Mouse (Mus musculus): ENCODE results near the gene Git1. TPM values are rescaled to one million over a fixed set of nuclear protein-coding genes. Genes with fewer than 3 reads are reported as not detected.

Git1 gene
- polyA plus RNA-seq, 1 experiment from 2014 or later = 3.2 TPM

- no peak overlapping the region for H3K4me2 ChIP-seq
- H3K27me3 ChIP-seq (replicated peaks) = no peaks in the 10 kb centered on the region
- no peak overlapping the region for H3K4me3 ChIP-seq
- H3K4me1 ChIP-seq = peaks cover 15% of the 10 kb centered on the region
- ATAC-seq = no peak
- no peak overlapping the region for H3K27ac ChIP-seq
- H3K9me3 ChIP-seq (replicated peaks) = no peaks in the 10 kb centered on the region
- H3K9ac ChIP-seq = no peak overlapping the region
- WGBS (ENCODE audit: insufficient replicate concordance) = 86% methylated on average over 22 of the region's 22 CpGs
- H3K36me3 ChIP-seq = peaks cover 66% of the 10 kb centered on the region
These were observed 12.1 kb downstream of the Git1 start for GRCm38 (mm10) chr11:77505291-77505980.

DNA sequence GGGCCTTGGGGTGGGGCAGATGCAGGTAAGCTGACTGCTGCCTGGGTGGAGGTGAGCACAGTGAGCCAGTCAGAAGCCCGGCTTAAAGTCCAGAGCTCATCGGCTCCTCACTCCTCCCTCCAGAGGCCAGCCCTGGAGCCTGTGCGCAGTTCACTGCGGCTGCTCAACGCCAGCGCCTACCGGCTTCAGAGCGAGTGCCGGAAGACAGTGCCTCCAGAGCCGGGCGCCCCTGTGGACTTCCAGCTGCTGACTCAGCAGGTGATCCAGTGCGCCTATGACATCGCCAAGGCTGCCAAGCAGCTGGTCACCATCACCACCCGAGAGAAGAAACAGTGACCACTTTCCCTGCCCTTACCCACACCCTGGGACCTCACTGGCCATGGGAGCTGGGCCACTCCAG is 12.9 kb downstream of the Git1 start:
- no peak for ATAC-seq
- H3K4me2 ChIP-seq = no peak overlapping the region

DNA sequence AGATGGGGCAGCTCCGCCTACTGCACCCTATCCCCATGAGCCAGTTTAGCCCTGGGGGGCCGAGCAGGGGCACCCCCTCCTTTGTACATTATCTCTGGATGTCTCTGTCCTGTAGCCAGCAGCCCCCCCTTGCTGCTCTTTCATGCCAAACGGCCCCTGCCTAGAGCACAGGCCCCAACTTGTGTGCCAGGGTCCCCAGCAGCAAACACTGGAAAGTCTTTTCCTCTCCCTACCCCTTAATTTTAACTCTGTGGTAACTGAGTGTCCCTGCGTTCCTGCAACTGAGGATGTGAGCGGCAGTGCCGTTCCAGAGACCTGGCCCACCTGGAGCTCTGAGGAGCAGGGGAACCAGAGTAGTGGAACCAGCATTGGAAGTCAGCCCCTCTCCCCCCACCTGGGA is 13.6 kb downstream of the Git1 start:
- no peak for ATAC-seq
- Histone ChIP-seq H3K9me3 (replicated peaks) (no peaks in the 10 kb centered on the region), H3K36me3 (peaks cover 56% of the 10 kb centered on the region), H3K27ac (no peak overlapping the region), H3K4me1 (peaks cover 10% of the 10 kb centered on the region), H3K27me3 (replicated peaks) (no peaks in the 10 kb centered on the region), H3K4me3 (no peak overlapping the region), H3K9ac (no peak overlapping the region), H3K4me2 (no peak overlapping the region)
- 81% methylated on average over 6 of the region's 6 CpGs for WGBS (ENCODE audit: insufficient replicate concordance)

More for the DNA sequence above, 12.9 kb downstream of the Git1 start:
- no peak overlapping the region for H3K27ac ChIP-seq
- no peaks in the 10 kb centered on the region for H3K27me3 ChIP-seq (replicated peaks)
- H3K4me3 ChIP-seq = no peak overlapping the region
- no peaks in the 10 kb centered on the region for H3K9me3 ChIP-seq (replicated peaks)
- peaks cover 58% of the 10 kb centered on the region for H3K36me3 ChIP-seq
- H3K9ac ChIP-seq = no peak overlapping the region
- peaks cover 11% of the 10 kb centered on the region for H3K4me1 ChIP-seq
- WGBS (ENCODE audit: insufficient replicate concordance) = 88% methylated on average over 14 of the region's 14 CpGs

DNA sequence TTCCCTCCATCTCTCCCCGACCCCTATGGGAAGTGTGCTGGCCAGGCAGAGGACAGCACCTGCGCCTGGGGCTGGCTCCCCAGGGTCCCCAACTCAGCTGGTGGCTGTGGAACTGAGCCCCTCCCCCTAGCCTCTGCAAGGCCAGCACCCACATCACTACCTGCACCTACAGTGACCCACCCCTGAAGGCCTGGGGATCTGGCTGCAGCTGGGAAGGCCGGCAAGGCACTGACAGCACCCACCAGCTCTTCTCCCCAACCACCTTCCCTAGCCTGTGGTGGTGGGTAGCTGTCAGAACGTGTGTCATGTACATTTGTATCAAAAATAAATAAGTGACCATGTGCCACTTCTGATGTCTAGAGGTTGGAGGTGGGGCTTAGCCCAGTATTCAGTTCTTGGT is 14.1 kb downstream of the Git1 start:
- H3K4me3 ChIP-seq = no peak overlapping the region
- WGBS (ENCODE audit: insufficient replicate concordance) = 65% methylated on average over 4 of the region's 4 CpGs
- H3K27ac ChIP-seq = no peak overlapping the region
- H3K4me1 ChIP-seq = peaks cover 14% of the 10 kb centered on the region
- H3K9ac ChIP-seq = no peak overlapping the region
- H3K27me3 ChIP-seq (replicated peaks) = no peaks in the 10 kb centered on the region
- peaks cover 52% of the 10 kb centered on the region for H3K36me3 ChIP-seq
- no peak for ATAC-seq
- no peak overlapping the region for H3K4me2 ChIP-seq
- no peaks in the 10 kb centered on the region for H3K9me3 ChIP-seq (replicated peaks)

- Histone ChIP-seq H3K36me3 (peaks cover 43% of the 10 kb centered on the region), H3K4me3 (peak overlapping the region; percentile 37), H3K9me3 (replicated peaks) (no peaks in the 10 kb centered on the region), H3K9ac (peak overlapping the region; percentile 55; the same call in 1 of the 2 replicates), H3K4me2 (peak overlapping the region; percentile 73), H3K27ac (no peak overlapping the region), H3K4me1 (peaks cover 18% of the 10 kb centered on the region), H3K27me3 (replicated peaks) (no peaks in the 10 kb centered on the region)
- ATAC-seq = peak; percentile 62
- WGBS (ENCODE audit: insufficient replicate concordance) = 23% methylated on average over 49 of the region's 49 CpGs
These were observed 15.0 kb downstream of the Git1 start for GRCm38 (mm10) chr11:77508068-77509021.

GRCm38 (mm10) chr11:77511336-77511735 is 18.0 kb downstream of the Git1 start:
- peaks cover 13% of the 10 kb centered on the region for H3K36me3 ChIP-seq
- no peak for ATAC-seq
- H3K9ac ChIP-seq = no peak overlapping the region
- peaks cover 46% of the 10 kb centered on the region for H3K4me1 ChIP-seq
- H3K9me3 ChIP-seq (replicated peaks) = no peaks in the 10 kb centered on the region
- WGBS (ENCODE audit: insufficient replicate concordance) = 69% methylated on average over 5 of the region's 5 CpGs
- peaks cover 23% of the 10 kb centered on the region for H3K27me3 ChIP-seq (replicated peaks)
- no peak overlapping the region for H3K27ac ChIP-seq
- H3K4me2 ChIP-seq = no peak overlapping the region
- H3K4me3 ChIP-seq = no peak overlapping the region

DNA sequence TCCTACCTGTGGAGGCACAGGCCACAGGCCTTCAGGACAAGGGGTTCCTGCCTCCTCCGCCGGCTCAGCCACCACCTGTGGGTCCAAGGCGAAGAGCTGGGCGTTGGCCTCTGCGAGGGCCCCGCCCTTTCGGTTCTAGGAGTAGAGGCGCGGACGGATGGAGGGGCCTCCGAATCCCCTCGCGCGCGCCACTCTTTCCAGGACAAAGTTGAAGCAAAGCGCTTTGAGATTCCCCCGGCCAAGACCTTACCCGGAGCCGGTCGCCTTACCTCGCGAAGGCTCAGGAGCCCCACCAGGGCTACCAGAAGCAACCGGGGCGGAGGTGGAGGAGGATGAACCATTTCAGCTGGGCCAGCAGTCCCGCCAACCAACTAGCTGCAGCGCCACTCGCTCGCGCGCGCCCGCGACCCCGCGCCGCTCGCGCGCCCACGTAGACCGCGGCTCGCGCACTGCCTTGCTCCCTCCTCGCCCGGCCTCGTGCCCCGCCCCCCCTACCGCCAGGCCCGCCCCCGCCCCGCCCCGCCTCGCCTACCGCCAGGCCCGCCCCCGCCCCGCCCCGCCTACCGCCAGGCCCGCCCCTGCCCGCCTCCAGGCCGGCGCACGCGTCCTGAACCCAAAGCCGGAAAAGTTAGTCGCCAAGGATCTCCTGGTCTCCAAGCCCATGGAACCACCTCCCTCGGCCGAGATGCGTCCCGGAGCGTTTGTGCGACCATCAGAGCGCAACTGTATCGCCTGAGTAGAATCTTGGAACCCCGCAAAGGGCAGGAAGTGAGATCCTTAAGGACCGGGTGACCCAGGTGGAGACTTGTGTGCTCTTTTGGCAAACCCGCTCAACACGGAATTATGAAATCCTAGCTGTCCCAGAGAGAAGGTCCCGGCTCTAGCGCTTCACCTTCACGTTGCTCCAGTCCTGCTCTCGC is 19.8 kb downstream of the Git1 start:
- Histone ChIP-seq H3K4me1 (peaks cover 53% of the 10 kb centered on the region), H3K9me3 (replicated peaks) (no peaks in the 10 kb centered on the region), H3K4me3 (peak overlapping the region; percentile 72), H3K27me3 (replicated peaks) (peaks cover 41% of the 10 kb centered on the region), H3K9ac (peak overlapping the region; percentile 74), H3K4me2 (peak overlapping the region; percentile 97), H3K36me3 (no peaks in the 10 kb centered on the region), H3K27ac (peak overlapping the region; percentile 83)
- ATAC-seq = peak; percentile 80
- WGBS (ENCODE audit: insufficient replicate concordance) = under 1% methylated on average over 65 of the region's 84 CpGs

GRCm38 (mm10) chr11:77513811-77514170 is 20.4 kb downstream of the Git1 start:
- no peak for ATAC-seq
- H3K4me1 ChIP-seq = peaks cover 54% of the 10 kb centered on the region

DNA sequence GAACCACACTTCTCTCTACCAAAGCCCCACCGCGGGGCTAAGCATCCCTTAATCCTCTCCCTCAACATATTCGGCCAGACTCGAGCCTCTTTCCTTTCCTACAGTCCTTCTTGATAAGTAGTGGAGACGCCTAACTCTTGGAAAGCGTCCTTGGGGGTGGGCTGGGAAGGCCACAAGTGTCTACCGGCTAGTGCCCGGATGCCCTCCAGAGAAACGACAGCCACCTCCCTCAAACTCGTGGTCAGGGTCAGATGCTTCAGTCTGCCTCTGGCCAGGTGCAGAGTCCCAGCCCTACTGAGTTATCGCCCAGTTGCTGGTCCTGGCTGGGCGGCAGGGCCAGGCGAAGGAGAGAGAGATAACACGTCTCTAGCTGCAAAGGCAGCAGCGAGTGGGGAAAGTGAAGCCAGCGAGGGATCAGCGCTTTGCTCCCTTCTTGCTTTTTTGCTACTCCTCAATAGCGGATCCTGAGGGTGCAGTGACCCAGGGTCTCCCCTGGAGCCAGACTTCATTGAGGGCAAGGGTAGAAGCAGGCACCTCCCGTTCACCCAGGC is 21.0 kb downstream of the Git1 start:
- Histone ChIP-seq H3K27me3 (replicated peaks) (peaks cover 53% of the 10 kb centered on the region), H3K4me1 (peaks cover 56% of the 10 kb centered on the region), H3K27ac (peak overlapping the region; percentile 69), H3K4me3 (peak overlapping the region; percentile 72), H3K9ac (peak overlapping the region; percentile 67), H3K9me3 (replicated peaks) (no peaks in the 10 kb centered on the region), H3K36me3 (no peaks in the 10 kb centered on the region), H3K4me2 (peak overlapping the region; percentile 97)
- ATAC-seq = peak; percentile 53
- WGBS (ENCODE audit: insufficient replicate concordance) = 3% methylated on average over 19 of the region's 19 CpGs

More at GRCm38 (mm10) chr11:77513811-77514170, 20.4 kb downstream of the Git1 start:
- WGBS (ENCODE audit: insufficient replicate concordance) = 10% methylated on average over 10 of the region's 10 CpGs
- peak overlapping the region; percentile 50 for H3K27ac ChIP-seq
- H3K9ac ChIP-seq = peak overlapping the region; percentile 74
- no peaks in the 10 kb centered on the region for H3K36me3 ChIP-seq
- peak overlapping the region; percentile 97 for H3K4me2 ChIP-seq
- peaks cover 47% of the 10 kb centered on the region for H3K27me3 ChIP-seq (replicated peaks)
- peak overlapping the region; percentile 72 for H3K4me3 ChIP-seq
- no peaks in the 10 kb centered on the region for H3K9me3 ChIP-seq (replicated peaks)

- ATAC-seq = peak; percentile 51
- WGBS (ENCODE audit: insufficient replicate concordance) = under 1% methylated on average over 72 of the region's 72 CpGs
- Histone ChIP-seq H3K4me3 (peak within 1 kb of the TSS; percentile 72), H3K4me1 (peaks cover 62% of the 10 kb centered on the region), H3K36me3 (no peaks in the 10 kb centered on the region), H3K27me3 (replicated peaks) (peaks cover 55% of the 10 kb centered on the region), H3K9me3 (replicated peaks) (no peaks in the 10 kb centered on the region), H3K9ac (peak within 1 kb of the TSS; percentile 74), H3K4me2 (peak within 1 kb of the TSS; percentile 97), H3K27ac (peak within 1 kb of the TSS; percentile 69)
These were observed 21.7 kb downstream of the Git1 start, which contains the start of gene Abhd15 for GRCm38 (mm10) chr11:77514832-77515636. Abhd15 (plus strand) TSS chr11:77515121.
